Mouse (Mus musculus): ENCODE results near the gene Rpl14. TPM values are rescaled to one million over a fixed set of nuclear protein-coding genes. Genes with fewer than 3 reads are reported as not detected.

Rpl14 gene
- polyA plus RNA-seq, 1 experiment, result 969 TPM

GRCm38 (mm10) chr9:120571593-120572385 lies 545 bp downstream of the Rpl14 start:
- DNase-seq (ENCODE audit: low spot score), result no peak

GRCm38 (mm10) chr9:120575748-120576661 lies 4.8 kb downstream of the Rpl14 start:
- DNase-seq (ENCODE audit: low spot score), result no peak

GRCm38 (mm10) chr9:120576662-120577013 lies 5.4 kb downstream of the Rpl14 start:
- no peak for DNase-seq (ENCODE audit: low spot score)

GRCm38 (mm10) chr9:120577133-120577651 lies 5.9 kb downstream of the Rpl14 start:
- DNase-seq (ENCODE audit: low spot score), result peak; percentile 67

- no peak for DNase-seq (ENCODE audit: low spot score)
Observed at GRCm38 (mm10) chr9:120577706-120578405, 6.6 kb downstream of the Rpl14 start.

GRCm38 (mm10) chr9:120578701-120579100 lies 7.5 kb downstream of the Rpl14 start:
- DNase-seq (ENCODE audit: low spot score), result no peak

- DNase-seq (ENCODE audit: low spot score), result no peak
Observed at GRCm38 (mm10) chr9:120579808-120580207, 8.6 kb downstream of the Rpl14 start.

- DNase-seq (ENCODE audit: low spot score), result no peak
Observed at GRCm38 (mm10) chr9:120581941-120582618, 10.8 kb downstream of the Rpl14 start.

GRCm38 (mm10) chr9:120582619-120583308 lies 11.5 kb downstream of the Rpl14 start:
- DNase-seq (ENCODE audit: low spot score), result peak; percentile 53

GRCm38 (mm10) chr9:120583314-120583713 lies 12.1 kb downstream of the Rpl14 start:
- no peak for DNase-seq (ENCODE audit: low spot score)

- DNase-seq (ENCODE audit: low spot score), result no peak
Observed at GRCm38 (mm10) chr9:120586546-120586945, 15.3 kb downstream of the Rpl14 start.

- DNase-seq (ENCODE audit: low spot score), result peak; percentile 59
Observed at GRCm38 (mm10) chr9:120591490-120591889, 20.2 kb downstream of the Rpl14 start.

- DNase-seq (ENCODE audit: low spot score), result no peak
Observed at GRCm38 (mm10) chr9:120593383-120594101, 22.3 kb downstream of the Rpl14 start.

GRCm38 (mm10) chr9:120594839-120595238 lies 23.6 kb downstream of the Rpl14 start:
- DNase-seq (ENCODE audit: low spot score), result no peak

- DNase-seq (ENCODE audit: low spot score), result no peak
Observed at GRCm38 (mm10) chr9:120595306-120595705, 24.1 kb downstream of the Rpl14 start.

GRCm38 (mm10) chr9:120601488-120602171 lies 30.4 kb downstream of the Rpl14 start:
- DNase-seq (ENCODE audit: low spot score), result peak; percentile 52

- no peak for DNase-seq (ENCODE audit: low spot score)
Observed at GRCm38 (mm10) chr9:120602172-120602838, 31.1 kb downstream of the Rpl14 start.

- DNase-seq (ENCODE audit: low spot score), result peak; percentile 78
Observed at GRCm38 (mm10) chr9:120602839-120603511, 31.7 kb downstream of the Rpl14 start.

Data from urinary bladder, adult 2 months (tissue).